Mouse (Mus musculus): ENCODE measurements around the gene Slc4a11. TPM values are rescaled to one million over a fixed set of nuclear protein-coding genes. Genes with fewer than 3 reads are reported as not detected.

Gene Slc4a11
- polyA plus RNA-seq, 1 experiment = 0.96 TPM

- DNase-seq (ENCODE audit: extremely low spot score in 1 of 2, low spot score in 1 of 2) = no peak
Observed at GRCm38 (mm10) chr2:130634739-130635411, 62.4 kb downstream of the Slc4a11 start.

Other genes with a start within 250 kb of the Slc4a11 start
- gene Ptpra, start 247.2 kb downstream of the Slc4a11 start, polyA plus RNA-seq (2012; rRNA removed) = 143 and 161 TPM in 2 replicates
- gene Mrps26, start 133.8 kb downstream of the Slc4a11 start, polyA plus RNA-seq (2012; rRNA removed) = 80.5 and 86.1 TPM in 2 replicates
- 0.76 TPM in 1 of 2 replicates, not detected in the other for gene Oxt, start 121.3 kb downstream of the Slc4a11 start, polyA plus RNA-seq (2012; rRNA removed)
- gene Avp, start 115.0 kb downstream of the Slc4a11 start, polyA plus RNA-seq (2012; rRNA removed) = 0.50 and 0.76 TPM in 2 replicates
- gene Fastkd5, start 67.5 kb downstream of the Slc4a11 start, polyA plus RNA-seq (2012; rRNA removed) = 3.8 TPM in 2 replicates
- 9.8 and 11.2 TPM in 2 replicates for gene Ubox5, start 67.5 kb downstream of the Slc4a11 start, polyA plus RNA-seq (2012; rRNA removed)
- gene Lzts3, start 54.7 kb downstream of the Slc4a11 start, polyA plus RNA-seq (2012; rRNA removed) = 114 and 133 TPM in 2 replicates
- 97.5 and 108 TPM in 2 replicates for gene Ddrgk1, start 32.9 kb downstream of the Slc4a11 start, polyA plus RNA-seq (2012; rRNA removed)
- 53.3 and 58.1 TPM in 2 replicates for gene Itpa, start 29.9 kb downstream of the Slc4a11 start, polyA plus RNA-seq (2012; rRNA removed)
- 61.7 and 70.1 TPM in 2 replicates for gene 4930402H24Rik, start 208.9 kb upstream of the Slc4a11 start, polyA plus RNA-seq (2012; rRNA removed)
- 52.4 and 55.7 TPM in 2 replicates for gene Atrn, start 209.0 kb upstream of the Slc4a11 start, polyA plus RNA-seq (2012; rRNA removed)

Measured in frontal cortex, adult 2 months (tissue).